Mouse (Mus musculus): Measurements from ENCODE around the gene Olfr1230.

Olfr1230 gene

DNA sequence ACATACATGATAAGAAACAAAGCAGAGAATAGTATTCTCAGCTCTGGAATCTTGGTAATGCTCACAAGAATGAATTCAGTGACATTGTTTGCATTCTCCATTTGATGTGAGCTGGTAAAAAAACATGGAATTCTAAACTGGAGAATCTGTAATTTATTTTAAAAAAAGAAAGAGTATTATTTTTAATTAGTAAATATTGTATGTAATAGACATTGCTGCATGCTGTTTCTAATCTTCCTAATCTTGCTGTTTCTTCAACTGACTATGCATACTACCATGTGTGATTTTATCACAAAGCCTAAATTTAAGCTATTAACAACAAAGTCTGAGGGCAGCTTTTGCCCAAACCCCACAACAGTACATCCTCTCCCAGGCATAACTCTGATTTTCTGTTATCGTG, at the start of gene Olfr1230:
Gene Olfr1230, minus strand, starts transcription at position 101 of the 400 bp plus-strand sequence.
- DNase-seq (ENCODE audit: low spot score in 2 of 2): no peak

- DNase-seq (ENCODE audit: low spot score in 2 of 2): no peak
Observed at GRCm38 (mm10) chr2:89342298-89342697, 45.2 kb upstream of the Olfr1230 start, which contains the start of gene Olfr1233. Olfr1233 (minus strand) TSS chr2:89342398.

- no peak for DNase-seq (ENCODE audit: low spot score in 2 of 2)
Observed at GRCm38 (mm10) chr2:89329575-89329974, 32.5 kb upstream of the Olfr1230 start, which contains the start of gene Olfr1232. Olfr1232 (minus strand) TSS chr2:89329675.

DNA sequence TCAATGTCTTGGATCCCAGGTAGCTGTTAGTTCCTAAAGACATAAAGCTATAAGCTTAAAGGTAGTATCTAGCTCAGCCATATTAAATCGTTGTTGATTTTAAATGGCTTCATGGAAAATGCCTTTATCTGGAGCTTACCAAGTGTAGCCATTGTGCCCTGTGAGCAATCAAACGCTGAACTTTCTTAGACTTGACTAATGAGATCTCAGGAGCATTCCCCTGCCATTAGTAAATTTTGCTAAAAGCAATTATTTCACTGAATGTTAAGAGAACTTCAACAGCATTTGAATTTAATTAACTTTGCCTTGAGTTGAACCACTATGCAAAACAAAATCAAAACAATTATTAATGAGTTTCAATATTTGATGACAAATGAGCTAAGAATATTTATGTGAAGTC, 9.9 kb upstream of the Olfr1230 start, which contains the start of gene Olfr1231:
Gene Olfr1231, minus strand, starts transcription at position 101 of the 400 bp plus-strand sequence.
- no peak for DNase-seq (ENCODE audit: low spot score in 2 of 2)

- DNase-seq (ENCODE audit: low spot score in 2 of 2): no peak
Observed at GRCm38 (mm10) chr2:89287914-89288313, 9.2 kb downstream of the Olfr1230 start, which contains the start of gene Olfr1229. Olfr1229 (minus strand) TSS chr2:89288014.

- DNase-seq (ENCODE audit: low spot score in 2 of 2): no peak
Observed at GRCm38 (mm10) chr2:89253962-89254361, 43.1 kb downstream of the Olfr1230 start, which contains the start of gene Olfr1228. Olfr1228 (minus strand) TSS chr2:89254062.
